Mouse (Mus musculus): ENCODE data around the gene Ehmt2.
A peak's percentile ranks its signal among the peaks of the same experiment; 100 is the strongest.

DNA sequence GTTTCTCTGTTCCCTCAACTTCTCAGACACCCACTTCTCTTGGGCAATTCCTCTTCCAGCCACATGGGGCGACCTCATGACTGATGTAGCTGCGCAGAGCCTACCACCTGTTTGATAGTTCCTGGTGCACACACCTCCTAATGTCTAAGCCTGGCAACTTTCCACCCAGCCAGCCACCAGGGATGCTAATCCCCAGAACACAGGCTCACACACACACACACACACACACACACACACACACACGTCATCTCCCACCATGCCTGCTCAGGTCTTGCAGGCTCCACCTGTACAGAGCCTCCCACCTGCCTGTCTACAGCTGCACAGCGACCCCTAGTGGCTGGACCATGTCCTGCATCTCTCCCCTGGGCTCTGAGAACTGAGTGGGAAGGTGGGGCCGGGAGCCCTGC, 13.7 kb downstream of the Ehmt2 start:
- TF ChIP-seq CTCF (IDR thresholded peaks at IDR 0.05; ENCODE audit: insufficient read depth, low read depth, low read length) (peak; percentile 91), POLR2A (IDR thresholded peaks at IDR 0.05; ENCODE audit: insufficient read depth, low read depth, low read length) (no peak)
